Mouse (Mus musculus) C3H10T1/2 (cell line): Measurements from ENCODE around the gene Ggt1. TPM values are rescaled to one million over a fixed set of nuclear protein-coding genes. Genes with fewer than 3 reads are reported as not detected.

Experiments used
- polyA plus RNA-seq, 2 experiments: library from polyadenylated mRNA; unstranded; fragments of >200 nt; fragmentation: generic; extraction: Trizol; gene quantifications; one replicate each; pipeline ENCODE4 v1.2.1; 2012; ENCODE audit warnings: missing spikeins in 2 of 2

Gene Ggt1
- 1 to 10 TPM in 1 of 2 experiments, under 1 TPM in 1; 0.19 to 1.8 TPM for polyA plus RNA-seq

DNA sequence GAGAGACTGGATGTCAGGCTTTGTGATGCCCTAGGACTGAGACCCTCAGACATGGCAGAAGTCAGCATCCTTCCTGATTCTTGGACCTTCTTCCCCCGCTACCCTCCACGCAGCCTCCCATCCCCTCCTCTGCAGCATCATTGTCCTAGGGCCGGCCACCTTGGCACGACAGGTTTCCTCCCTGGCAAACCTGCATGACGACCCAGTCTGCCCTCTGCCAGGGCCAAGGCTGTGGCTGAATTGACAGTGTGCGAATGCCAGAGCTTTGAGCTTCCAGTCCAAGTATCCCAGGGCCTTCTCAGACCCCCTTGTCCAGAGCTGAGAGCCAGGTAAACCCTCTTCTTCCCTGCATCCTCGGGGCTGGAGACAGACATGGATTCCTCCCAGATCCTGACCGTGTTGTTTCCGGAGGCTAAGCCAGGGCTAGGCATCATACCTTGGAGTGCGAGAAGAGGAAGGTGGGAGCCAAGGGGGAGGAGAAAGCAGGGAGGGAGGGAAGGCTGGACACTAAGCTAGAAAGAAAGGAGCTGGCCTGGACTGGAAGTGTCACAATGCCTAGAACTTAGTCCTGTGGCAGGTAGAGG is at the start of gene Ggt1:
Gene Ggt1, plus strand, starts transcription at position 534 of the 584 bp plus-strand sequence.

DNA sequence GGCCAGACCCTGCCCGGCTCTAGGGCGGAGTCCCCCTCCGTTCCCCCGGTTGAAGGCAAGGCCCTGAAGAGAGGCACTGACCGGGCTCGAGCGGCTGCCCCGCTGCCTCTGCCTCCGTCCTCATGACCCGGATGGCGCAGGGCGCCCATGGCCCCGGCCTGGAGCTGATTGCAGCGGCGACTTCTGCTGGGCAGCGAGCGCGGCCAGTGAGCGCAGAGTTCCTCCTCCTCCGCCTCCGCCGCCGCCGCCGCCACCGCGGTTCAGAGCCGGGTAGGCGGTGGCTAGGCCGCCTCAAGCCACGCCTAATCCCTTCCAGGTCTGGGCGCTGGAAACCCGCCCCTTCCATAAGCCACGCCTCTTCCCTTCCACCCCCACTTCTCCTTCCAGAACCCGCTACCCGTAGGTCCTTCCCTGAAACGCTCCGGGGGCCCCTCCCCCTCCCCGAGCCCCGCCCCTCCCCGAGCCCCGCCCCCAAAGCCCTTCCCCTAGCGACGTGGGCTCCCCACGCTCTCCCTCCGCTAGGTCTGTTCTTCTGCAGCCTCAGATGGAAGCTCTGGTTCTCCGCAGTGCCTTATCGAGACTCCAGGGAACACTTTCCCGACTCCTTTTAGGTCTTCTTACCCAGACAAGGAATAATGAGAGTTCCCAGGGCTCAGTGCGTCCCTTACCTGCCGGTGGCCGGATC is 44.2 kb upstream of the Ggt1 start, which contains the start of gene Snrpd3:
Gene Snrpd3, plus strand, starts transcription at position 479 of the 685 bp plus-strand sequence.

DNA sequence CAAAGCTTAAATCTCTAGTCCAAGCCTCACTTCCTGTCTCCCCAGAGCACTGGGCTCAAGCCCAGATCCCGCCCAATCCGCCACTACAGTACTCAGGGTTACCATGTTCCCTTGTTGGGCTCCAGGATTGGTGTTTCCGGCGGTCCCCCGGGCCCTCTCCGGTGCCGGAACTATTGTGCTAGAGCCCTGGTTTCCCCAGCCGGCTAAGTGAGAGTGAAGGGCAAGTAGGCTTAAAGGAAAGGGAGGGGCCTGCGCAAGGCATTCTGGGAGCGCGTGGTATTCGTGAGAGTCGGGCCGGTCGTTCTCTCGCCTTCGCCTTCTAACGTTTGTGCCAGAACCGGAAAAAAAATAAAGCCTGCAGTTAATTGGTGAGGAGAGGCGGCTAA is 43.7 kb upstream of the Ggt1 start, which contains the start of gene Gucd1:
Gene Gucd1, minus strand, starts transcription at position 215 of the 386 bp plus-strand sequence.

DNA sequence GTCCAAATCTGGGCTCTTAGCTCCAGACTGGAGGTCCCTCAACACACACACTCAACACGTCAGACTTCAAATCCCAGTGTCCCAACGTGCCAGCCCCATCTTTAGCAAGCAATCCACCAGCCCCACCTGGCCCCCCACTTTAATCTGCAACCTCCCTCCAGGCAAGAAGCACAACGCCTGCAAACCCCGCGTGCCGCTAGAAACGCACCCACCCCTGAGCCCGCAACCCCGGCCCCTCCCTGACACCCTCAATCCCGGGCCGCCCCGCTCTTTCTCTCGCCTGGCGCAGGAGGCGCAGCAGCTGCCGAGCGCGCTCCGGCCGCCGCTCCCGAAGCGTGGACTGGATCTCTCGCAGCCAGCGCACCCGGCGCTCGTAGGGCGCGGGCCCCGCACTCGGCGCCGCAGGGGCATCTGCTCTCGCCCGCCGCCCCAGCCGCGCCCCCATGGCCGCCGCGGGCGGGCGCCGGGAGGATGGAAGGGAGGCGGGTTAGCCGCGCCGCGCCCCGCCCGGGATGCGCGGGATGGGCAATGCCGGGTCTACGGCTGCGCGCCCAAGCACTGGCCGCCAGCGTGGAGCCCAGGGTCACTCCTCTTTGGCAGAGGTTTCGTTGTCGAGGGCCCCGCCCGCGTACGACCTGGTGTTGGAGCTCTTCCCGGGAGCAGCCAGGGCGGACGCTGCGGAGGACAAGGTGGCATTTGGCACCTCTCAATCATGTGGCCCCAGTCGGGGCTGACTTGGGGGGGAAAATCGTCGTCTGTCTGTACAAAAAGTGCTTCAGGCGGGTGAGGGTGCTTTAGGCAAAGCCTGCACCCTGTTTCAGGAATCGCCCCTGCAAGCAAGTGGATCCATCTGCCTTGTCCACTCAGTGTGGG is 1.5 kb upstream of the Ggt1 start, which contains the start of gene Lrrc75b:
Gene Lrrc75b, minus strand, starts transcription at position 655 of the 873 bp plus-strand sequence.

DNA sequence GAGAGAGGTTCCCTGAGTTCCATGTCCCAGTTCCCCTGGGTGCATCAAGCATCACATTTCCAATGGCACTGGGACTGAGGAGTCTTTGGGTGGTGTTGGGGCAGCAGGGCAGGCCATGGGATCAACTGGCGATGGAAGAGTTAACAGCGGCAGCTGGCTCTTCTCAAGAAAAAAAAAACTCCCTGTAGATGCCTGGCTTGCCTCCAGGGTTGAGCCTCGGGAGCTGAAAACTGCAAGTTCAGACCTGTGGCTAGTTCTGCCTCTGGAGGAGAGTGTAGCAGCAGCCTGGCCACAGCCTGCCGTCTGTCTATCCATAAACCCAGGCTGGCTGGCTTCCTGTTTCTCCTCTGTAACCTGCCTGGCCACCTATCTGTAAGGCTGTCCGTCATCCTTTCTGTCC is 27.7 kb downstream of the Ggt1 start, which contains the start of gene Ggt5:
Gene Ggt5, plus strand, starts transcription at position 212 of the 400 bp plus-strand sequence.

Other genes with a start within 250 kb of the Ggt1 start
- under 1 TPM; 0.01 to 0.02 TPM for gene Adora2a, start 244.7 kb upstream of the Ggt1 start, polyA plus RNA-seq
- not detected for gene Upb1, start 160.5 kb upstream of the Ggt1 start, polyA plus RNA-seq
- gene Snrpd3, start 44.1 kb upstream of the Ggt1 start, polyA plus RNA-seq = 100 to 1,000 TPM in 1 of 2 experiments, 10 to 100 TPM in 1; 93.6 to 181 TPM
- 10 to 100 TPM in 1 of 2 experiments, 1 to 10 TPM in 1; 5.3 to 18.5 TPM for gene Gucd1, start 43.6 kb upstream of the Ggt1 start, polyA plus RNA-seq
- 10 to 100 TPM in 1 of 2 experiments, 1 to 10 TPM in 1; 3.5 to 32.0 TPM for gene Lrrc75b, start 1.3 kb upstream of the Ggt1 start, polyA plus RNA-seq
- gene Ggt5, start 27.7 kb downstream of the Ggt1 start, polyA plus RNA-seq = 1 to 10 TPM in 1 of 2 experiments, under 1 TPM in 1; 0.02 to 2.8 TPM
- 1 to 10 TPM in 1 of 2 experiments, under 1 TPM in 1; 0.04 to 8.0 TPM for gene Susd2, start 82.4 kb downstream of the Ggt1 start, polyA plus RNA-seq
- 10 to 100 TPM; 10.8 to 44.7 TPM for gene Cabin1, start 202.7 kb downstream of the Ggt1 start, polyA plus RNA-seq
- gene Ddt, start 211.8 kb downstream of the Ggt1 start, polyA plus RNA-seq = 10 to 100 TPM; 42.5 to 79.9 TPM
- gene Gm20441, start 219.3 kb downstream of the Ggt1 start, polyA plus RNA-seq = not detected
- 1 to 10 TPM in 1 of 2 experiments, under 1 TPM in 1; 0.42 to 3.1 TPM for gene Gstt3, start 219.8 kb downstream of the Ggt1 start, polyA plus RNA-seq
- 10 to 100 TPM in 1 of 2 experiments, 1 to 10 TPM in 1; 6.2 to 43.9 TPM for gene Gstt1, start 237.0 kb downstream of the Ggt1 start, polyA plus RNA-seq